In genomic region chr2:102624538-102624937, GRCm38 (mm10) we compare ENCODE assay signal across 27 mouse cellular contexts. TPM values are rescaled to one million over a fixed set of nuclear protein-coding genes. Genes with fewer than 3 reads are reported as not detected.
DNase-seq lines count a peak whose midpoint lies in the region; ATAC-seq and TF ChIP-seq lines count a peak whose summit lies in the region.
"Had no signal": no experiment of that assay in that cellular context is flagged by ENCODE, and none has a peak within 500 bp of the region (broad histone marks: within the 10 kb centered on the region; RNA-seq: fewer than 3 reads in every experiment).

No protein-coding gene starts in this region.

- ATAC-seq in heart, embryonic 11.5 days (replicated peaks; ENCODE audit: insufficient number of reproducible peaks, low FRiP score, low TSS enrichment), result no peak
- ATAC-seq: CD4-positive, CD25-positive, alpha-beta regulatory T cell, adult 4 months; forebrain, embryonic 14.5 days; forebrain, embryonic 16.5 days had no signal

- peak overlapping the region; percentile 72 for H3K27ac ChIP-seq in left cerebral cortex, adult 2 months
- no peak overlapping the region for H3K27ac ChIP-seq in heart, embryonic 11.5 days (ENCODE audit: low read depth, low read length)
- H3K27ac ChIP-seq: embryonic facial prominence, embryonic 10.5 days; embryonic facial prominence, embryonic 12.5 days; forebrain, embryonic 10.5 days; forebrain, embryonic 12.5 days had no signal

- no peak overlapping the region for H3K4me3 ChIP-seq in left cerebral cortex, adult 2 months
- no peak overlapping the region for H3K4me3 ChIP-seq in heart, embryonic 11.5 days (ENCODE audit: low read depth, low read length)
- H3K4me3 ChIP-seq: embryonic facial prominence, embryonic 10.5 days; embryonic facial prominence, embryonic 12.5 days; forebrain, embryonic 10.5 days; forebrain, embryonic 12.5 days had no signal

- TF ChIP-seq CTCF in left cerebral cortex, adult 2 months (IDR thresholded peaks at IDR 0.05), result no peak

- H3K4me2 ChIP-seq in heart, embryonic 11.5 days, result no peak overlapping the region
- H3K4me2 ChIP-seq: embryonic facial prominence, embryonic 12.5 days; forebrain, embryonic 12.5 days had no signal

- no peaks in the 10 kb centered on the region for H3K36me3 ChIP-seq in heart, embryonic 11.5 days (ENCODE audit: control insufficient read depth, insufficient read depth, low read length)
- H3K36me3 ChIP-seq: embryonic facial prominence, embryonic 10.5 days; embryonic facial prominence, embryonic 12.5 days; forebrain, embryonic 10.5 days; forebrain, embryonic 12.5 days; G1E had no signal

- no peaks in the 10 kb centered on the region for H3K27me3 ChIP-seq in heart, embryonic 11.5 days (ENCODE audit: control insufficient read depth, insufficient read depth, low read length)
- H3K27me3 ChIP-seq: embryonic facial prominence, embryonic 12.5 days; forebrain, embryonic 12.5 days had no signal

- peak; percentile 48 for DNase-seq in heart, adult 11 months
- DNase-seq in heart, postnatal 25 days (ENCODE audit: low spot score), result no peak
- DNase-seq in left cerebral cortex, adult 2 months (ENCODE audit: extremely low spot score in 1 of 2, low spot score in 2 of 2), result no peak
- no peak for DNase-seq in left cerebral cortex, adult 8-10 months (ENCODE audit: low spot score in 2 of 2)
- DNase-seq in Muller cell, postnatal 12 days (ENCODE audit: inconsistent ontology term), result peak; percentile 80
- DNase-seq in fat pad, adult 2 months (ENCODE audit: extremely low read depth, low read depth, low spot score), result peak; percentile 16
- DNase-seq in kidney, adult 18-20 months, result no peak
- DNase-seq: adrenal gland, adult 2 months; adrenal gland, postnatal 10 days; adrenal gland, postnatal 25 days; B cell, adult 2 months; cerebellum, adult 11 months; cerebellum, adult 18-20 months; cerebellum, adult 8-10 months; cerebellum, adult 9-11 months; cerebellum, postnatal 14 days; cerebellum, postnatal 36 days had no signal

- intact Hi-C loops in heart, postnatal 25 days (cut with DNase I), result no loop called here
- intact Hi-C loops in left cerebral cortex, adult 2 months (cut with DNase I), result loop anchor here (5.0 kb wide), 1 partner anchor 33 kb away; the partner anchor contains the start of gene Slc1a2

- 88% methylated on average over 1 of the region's 1 CpGs for WGBS in heart, embryonic 11.5 days (ENCODE audit: insufficient replicate concordance)

- no peaks in the 10 kb centered on the region for H3K9me3 ChIP-seq in heart, embryonic 11.5 days (replicated peaks; ENCODE audit: control insufficient read depth, low read length)
- H3K9me3 ChIP-seq: embryonic facial prominence, embryonic 10.5 days; embryonic facial prominence, embryonic 12.5 days; forebrain, embryonic 10.5 days; forebrain, embryonic 12.5 days; G1E had no signal

- H3K4me1 ChIP-seq in heart, embryonic 11.5 days (ENCODE audit: control insufficient read depth, insufficient read depth, low read length), result no peaks in the 10 kb centered on the region
- H3K4me1 ChIP-seq: embryonic facial prominence, embryonic 12.5 days; forebrain, embryonic 12.5 days had no signal

- no peak overlapping the region for H3K9ac ChIP-seq in heart, embryonic 11.5 days (ENCODE audit: low read depth, low read length)
- H3K9ac ChIP-seq: embryonic facial prominence, embryonic 12.5 days; forebrain, embryonic 12.5 days had no signal

RNA-seq across cellular contexts. Expression of gene Slc1a2, which starts 33.9 kb away (rescaled TPM):
- under 1 TPM; 0.05 to 0.06 TPM for total RNA-seq in heart, postnatal 25 days (2021)
- total RNA-seq in left cerebral cortex, adult 2 months (2021), result 1,000 to 10,000 TPM; 1,660 to 1,742 TPM
- 1,000 to 10,000 TPM; 1,516 to 1,784 (median 1,611) TPM for total RNA-seq in left cerebral cortex, adult 8-10 months (2022)
- 0.21 and 0.23 TPM in 2 replicates for polyA plus RNA-seq in heart, embryonic 11.5 days (2014; fragmentation: Nextera tagmentation; extraction: Ambion mirVana)
- total RNA-seq: common myeloid progenitor, adult 5-6 weeks had no signal
- polyA plus RNA-seq: G1E had no signal

Comparison
In these comparisons a context has a peak if more than half of its experiments do, and no peak if none do; other contexts are left out.
1. DNase-seq: peak in heart, adult 11 months (single experiment), Muller cell, postnatal 12 days (single experiment) and fat pad, adult 2 months (single experiment); none in heart, postnatal 25 days (single experiment), left cerebral cortex, adult 2 months (0 of 2), left cerebral cortex, adult 8-10 months (0 of 2) and kidney, adult 18-20 months (single experiment).
2. RNA of gene Slc1a2, which starts 33.9 kb away (total RNA-seq): 1,660 to 1,742 TPM in left cerebral cortex, adult 2 months and 1,516 to 1,784 TPM in left cerebral cortex, adult 8-10 months; 0.05 to 0.06 TPM in heart, postnatal 25 days; every median in the first group is over 1,000 times any median in the second.